Mouse (Mus musculus) lung, postnatal 14 days (tissue): ENCODE data around the gene Erbb3.
"Not testable (repeated sequence)": the region's sequence is repeated elsewhere in the genome, so short reads cannot be mapped to it uniquely, and the experiment has no call there.

Experiments used
- DNase-seq: peaks from one replicate; pipeline ENCODE4 v3.0.0; 2021

Gene Erbb3

DNA sequence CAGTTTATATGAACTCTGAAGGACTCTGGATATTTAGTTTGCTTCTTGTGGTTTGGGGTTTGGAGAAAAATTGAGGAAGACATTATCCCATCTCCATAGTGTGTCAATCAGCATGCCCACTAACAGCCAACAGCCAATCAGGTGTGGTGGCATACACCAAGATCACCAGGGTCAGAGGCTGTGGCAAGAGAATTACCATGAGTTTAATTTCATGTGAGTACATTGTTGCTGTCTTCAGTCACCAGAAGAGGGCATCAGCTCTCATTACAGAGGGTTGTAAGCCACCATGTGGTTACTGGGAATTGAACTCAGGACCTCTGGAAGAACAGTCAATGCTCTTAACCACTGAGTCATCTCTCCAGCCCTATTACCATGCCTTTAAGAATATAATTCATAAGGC is 33.2 kb downstream of the Erbb3 start:
- no peak for DNase-seq

DNA sequence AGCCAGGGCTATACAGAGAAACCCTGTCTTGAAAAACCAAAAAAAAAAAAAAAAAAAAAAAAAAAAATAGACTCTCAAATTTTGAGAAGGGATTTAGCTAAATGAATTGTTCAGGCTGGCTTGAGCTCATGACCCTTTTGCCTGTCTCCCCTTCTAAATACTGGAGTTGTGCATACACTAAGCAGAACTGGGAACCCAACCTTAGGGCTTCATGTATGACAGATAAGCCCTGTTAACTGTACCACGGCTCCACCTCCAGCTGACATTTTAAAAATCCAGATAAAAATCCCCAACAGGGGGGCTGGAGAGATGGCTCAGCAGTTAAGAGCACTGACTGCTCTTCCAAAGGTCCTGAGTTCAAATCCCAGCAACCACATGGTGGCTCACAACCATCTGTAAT is 33.9 kb downstream of the Erbb3 start:
- not testable (repeated sequence) for DNase-seq

DNA sequence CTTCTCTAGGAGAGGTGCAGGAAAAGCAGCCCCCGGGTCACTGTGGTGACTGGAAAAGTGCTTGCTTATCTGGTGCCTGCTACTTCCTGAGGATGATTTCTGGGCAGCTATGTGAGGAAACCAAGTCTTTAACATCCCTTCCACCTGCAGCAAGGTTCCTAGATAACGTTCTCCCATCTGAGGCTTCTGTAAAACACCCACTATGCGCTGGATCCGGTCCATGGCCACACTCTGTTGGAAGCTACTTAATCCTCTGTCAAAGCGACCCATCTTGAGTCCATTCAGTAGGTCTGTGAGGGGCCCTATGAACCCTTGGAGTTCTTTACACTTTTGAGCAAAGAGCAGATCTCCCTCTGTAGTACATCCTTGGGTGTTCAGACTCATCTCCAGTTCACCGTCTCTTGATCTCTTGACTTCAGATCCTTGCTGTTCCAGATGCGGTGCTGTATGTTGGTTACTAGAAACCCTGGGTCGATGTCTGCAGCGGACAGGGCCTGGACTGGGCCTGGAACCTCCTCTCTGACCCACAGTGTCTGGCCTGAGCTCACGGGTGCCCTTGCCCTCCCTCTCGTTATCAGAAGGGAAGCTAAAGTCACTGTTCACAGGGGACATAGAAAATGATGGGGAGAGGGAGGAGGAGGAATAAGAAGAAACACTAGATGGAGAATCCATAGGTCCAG is 39.2 kb downstream of the Erbb3 start:
- not testable (repeated sequence) for DNase-seq

DNA sequence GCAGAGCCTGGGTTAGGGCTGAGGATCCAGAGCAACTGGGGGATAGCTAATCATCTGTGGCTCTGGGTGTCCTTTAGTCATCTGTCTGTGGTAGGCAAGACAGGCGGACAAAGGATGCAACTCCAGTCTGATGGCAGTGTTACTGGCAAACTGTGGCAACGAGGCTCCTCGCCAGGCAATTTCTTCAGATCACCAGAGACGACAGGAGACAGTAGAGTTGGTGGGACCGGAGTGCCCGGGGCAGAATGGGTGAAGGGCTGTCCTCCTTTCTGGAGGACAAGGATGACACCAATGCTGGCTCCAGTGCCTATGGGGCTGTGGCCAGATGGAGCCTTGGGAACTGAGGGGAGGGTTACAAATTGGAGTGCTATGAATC is 39.8 kb downstream of the Erbb3 start:
- DNase-seq = not testable (repeated sequence)

DNA sequence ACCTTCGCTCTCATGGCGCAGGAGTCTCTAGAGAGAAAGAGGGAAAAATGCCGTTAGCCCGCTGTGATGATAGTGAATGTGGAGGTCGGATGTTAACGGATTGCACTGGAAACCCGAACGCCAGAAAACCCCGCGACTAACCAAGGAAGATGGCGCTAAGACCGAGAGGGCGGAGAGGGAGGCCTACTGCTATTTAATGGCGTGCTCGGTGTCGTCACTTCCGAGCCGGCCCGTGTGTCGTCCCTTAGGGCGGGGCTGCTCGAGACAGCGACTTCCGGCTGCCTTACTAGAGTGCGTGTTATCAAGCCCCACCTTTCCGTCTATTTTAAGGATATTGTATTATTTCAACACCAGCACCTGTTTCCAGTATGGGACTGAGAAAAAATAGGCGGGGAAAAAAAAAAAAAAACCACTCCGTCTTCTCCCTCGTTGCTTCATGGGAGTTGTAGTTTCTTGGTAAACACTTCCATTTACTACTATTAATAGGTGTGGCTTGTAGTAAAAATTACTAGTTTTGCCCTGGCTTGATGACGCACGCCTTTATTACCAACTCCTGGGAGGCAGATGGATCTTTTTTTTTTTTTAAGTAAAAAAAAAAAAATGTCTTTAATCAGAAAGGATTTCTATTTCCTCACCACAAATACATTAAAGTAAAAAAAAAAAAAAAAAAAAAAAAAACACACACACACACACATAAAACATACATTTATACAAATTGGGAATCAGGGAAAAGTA is 40.3 kb downstream of the Erbb3 start, which contains the start of gene Rpl41:
Gene Rpl41, minus strand, starts transcription at position 359 of the 735 bp plus-strand sequence.
- peak; percentile 91 for DNase-seq

DNA sequence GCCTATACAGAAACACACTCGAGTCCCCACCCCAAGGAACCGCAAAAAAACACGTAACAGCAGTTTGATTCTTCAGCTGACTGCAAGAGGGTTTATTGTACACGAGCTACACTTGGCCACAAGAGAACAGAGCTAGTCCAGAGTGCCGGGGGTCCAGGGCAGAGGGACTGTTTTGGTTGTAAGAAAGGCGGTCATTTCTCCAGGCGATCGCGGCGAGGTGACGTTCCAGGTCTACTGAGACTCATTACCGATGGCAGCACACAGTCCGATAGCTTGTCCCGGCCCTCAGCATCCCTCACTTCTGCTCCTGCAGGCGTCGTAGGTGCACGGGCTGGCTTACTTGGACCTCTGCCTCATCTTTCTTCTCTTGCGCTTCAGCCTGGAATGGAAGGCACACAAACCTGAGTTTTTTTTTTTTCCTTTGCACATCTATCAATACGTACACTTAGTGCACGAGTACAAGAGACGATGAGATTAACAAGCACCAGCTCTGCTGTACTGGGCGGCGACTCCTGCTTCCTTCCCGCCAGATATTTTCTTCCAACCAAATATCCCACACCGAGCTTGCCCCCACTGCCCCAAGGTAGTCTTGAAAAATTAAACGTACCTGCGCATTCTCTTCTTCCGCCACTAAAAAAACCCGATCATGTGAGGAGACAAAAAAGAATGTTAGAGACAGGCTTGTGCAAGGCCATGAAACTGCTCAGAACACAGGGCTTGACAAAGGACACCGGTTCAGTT is 41.2 kb downstream of the Erbb3 start:
- not testable (repeated sequence) for DNase-seq

DNA sequence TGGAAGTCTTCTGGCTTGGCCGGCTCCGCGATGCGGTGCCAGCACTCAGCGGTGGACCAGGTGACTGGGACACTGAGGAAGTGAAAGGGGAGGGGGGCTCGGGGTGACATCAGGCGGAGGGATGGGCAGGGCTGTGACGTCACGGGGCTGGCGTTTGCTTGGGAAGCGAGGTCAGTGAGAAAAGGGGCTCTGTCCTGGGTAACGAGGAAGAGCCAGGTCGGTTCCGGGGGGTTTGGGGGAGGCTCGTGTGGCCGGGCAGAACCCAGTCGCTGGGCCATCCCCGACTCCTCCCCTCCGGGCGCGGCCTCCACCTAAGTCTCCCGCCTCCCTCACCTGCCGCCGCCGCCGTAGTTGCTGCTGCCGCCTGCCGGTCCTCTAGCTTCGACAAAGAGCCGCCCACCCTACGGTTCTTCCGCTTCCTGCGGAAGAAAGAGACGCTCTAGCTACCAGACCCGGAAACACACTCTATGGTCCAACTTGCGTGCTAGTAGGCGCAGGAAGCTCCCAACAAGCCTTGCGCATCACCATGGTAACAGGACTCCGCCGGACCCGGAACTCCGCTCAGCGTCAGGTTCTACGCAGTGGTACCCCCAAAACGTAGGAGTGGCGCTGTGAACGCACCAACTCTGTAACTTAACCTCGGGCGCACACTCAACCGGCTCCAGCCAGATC is 42.0 kb downstream of the Erbb3 start, which contains the start of gene Zc3h10:
Gene Zc3h10, minus strand, starts transcription at position 414 of the 672 bp plus-strand sequence.
- DNase-seq = peak; percentile 92

DNA sequence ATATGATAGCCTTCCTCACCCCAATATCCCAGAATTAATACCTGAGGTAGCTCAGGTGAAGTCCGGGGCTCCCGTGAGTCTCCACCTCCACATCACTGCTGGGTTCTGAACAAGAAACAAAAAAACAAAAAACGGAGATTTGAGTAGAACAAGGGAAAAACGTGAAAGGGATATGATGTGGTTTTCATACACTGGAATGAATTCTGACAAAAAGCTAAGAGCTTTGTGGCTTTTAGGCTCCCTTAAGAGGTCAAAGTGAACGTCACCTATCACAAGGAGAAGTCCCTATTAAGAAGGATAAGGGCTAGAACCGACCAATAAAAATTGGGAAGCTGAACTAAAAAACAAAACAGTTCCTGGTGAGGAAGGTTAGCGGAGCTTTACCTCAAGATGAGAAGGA is 42.7 kb downstream of the Erbb3 start:
- no peak for DNase-seq

DNA sequence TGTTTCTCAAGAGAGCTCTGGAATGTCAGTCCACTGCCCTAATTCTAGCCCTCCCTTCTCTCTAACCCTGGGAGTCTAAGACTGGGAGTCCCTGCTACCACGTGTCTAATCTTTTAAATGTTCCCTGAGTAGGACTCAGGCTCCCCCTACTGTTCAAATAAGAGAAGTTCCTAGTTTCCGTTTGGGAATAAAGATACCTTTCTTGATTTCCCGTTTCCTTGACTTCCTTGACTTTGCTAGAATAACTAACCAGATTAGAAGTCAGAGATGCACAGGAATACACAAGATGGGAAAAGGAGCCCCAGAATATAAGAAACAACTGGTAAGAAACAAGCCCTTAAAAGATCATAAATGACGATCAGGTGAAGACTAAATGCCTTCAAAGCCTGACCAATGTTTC is 43.1 kb downstream of the Erbb3 start:
- DNase-seq = no peak

DNA sequence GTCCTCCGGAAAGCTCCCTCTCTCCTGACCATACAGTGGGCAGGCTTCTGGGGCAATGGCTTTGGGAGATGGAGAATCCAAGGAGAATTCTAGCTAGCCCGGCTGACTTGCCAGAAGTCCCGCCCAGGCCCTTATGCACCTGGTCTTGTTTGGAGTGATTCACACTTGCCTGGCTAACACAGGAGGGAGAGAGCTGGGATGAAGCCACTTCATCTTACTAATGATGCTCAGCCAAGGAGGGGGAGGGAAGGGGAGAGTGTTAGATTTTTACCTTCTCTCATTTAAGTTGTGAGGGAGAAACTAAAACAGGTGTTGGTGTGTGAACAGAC is 43.9 kb downstream of the Erbb3 start:
- no peak for DNase-seq

DNA sequence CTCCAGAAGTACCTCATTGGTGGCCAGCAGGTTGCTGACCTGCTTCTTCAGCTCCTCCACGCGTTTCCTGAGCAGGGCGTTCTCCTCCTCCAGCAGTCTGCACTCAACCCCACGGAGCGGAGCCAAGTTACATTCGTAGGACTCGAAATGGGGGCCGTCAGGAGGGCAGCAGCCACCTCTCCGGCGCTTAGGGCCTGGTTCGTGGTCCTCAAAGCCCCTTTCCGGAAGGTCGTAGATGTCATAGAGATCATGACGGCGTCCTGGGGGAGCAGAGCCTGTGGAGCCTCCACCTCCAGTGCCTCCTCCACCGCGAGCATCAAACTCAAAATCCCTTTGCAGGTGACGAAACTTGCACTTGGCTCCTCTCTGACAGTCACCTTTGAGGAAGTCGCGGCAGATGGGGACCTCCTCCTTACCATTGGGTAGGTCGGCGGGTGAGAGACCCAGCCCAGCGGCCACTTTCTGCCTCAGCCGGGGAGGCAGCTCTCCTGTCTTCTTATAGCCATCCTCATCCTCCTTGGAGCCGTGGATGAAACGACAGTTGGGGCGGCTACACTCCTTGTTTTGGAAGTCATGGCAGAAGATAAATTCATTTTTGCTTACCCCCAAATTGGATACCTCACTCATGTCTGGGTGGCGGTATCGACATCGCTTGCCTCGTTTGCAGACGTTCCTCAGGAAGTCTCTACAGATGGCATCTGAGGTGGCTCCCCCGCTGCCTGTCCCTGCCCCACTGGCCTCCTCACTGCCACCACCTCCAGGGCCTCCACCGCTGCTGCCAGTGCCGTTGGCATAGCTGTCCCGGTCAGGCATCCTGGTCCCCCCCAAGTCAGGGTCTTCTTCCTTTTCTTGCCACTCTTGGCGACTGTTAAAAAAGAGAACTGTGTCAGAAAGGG is 44.5 kb downstream of the Erbb3 start:
- DNase-seq = no peak

DNA sequence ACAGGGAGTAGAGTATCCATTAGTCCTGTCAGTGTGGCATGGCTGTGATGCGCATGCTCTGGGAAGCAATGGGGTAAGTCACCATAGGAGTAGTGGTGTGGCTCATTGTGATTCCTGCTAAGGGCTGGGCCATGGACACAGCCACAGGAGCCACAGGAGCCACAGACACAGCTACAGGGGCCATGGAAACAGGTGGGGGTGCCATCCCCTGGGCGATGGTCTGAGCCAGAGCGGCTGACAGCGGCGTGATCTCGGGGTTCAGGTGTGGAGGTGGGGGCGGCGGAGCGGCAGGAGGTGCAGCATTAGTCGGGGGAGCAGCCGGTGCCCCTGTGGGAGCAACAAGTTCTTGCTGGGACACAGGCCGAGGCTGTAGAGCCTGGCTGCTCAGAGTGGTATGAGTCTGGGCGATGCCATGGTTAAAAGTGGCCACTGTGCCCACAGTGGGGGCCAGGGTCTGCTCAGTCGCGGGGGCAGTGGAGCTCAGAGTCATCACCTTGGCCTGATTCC is 45.2 kb downstream of the Erbb3 start:
- DNase-seq = no peak

DNA sequence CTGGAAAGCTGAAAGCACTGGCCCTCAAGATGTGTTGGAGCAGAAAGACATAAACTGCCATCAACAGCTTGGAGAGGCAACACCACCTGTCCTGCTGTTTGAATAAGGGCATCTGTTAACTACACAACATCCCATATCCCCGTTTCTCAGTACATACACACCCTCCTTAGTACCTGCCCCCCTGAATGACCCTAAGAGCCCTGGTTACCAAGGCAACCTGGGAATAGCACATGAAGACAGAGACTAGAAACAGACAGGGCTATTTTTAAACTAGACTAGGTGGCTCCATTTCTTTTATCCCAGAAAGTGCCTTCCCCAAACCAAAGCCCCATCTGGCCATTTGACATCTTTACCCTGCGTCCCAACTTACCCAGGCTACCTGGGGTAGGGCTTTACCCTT is 46.4 kb downstream of the Erbb3 start:
- no peak for DNase-seq

DNA sequence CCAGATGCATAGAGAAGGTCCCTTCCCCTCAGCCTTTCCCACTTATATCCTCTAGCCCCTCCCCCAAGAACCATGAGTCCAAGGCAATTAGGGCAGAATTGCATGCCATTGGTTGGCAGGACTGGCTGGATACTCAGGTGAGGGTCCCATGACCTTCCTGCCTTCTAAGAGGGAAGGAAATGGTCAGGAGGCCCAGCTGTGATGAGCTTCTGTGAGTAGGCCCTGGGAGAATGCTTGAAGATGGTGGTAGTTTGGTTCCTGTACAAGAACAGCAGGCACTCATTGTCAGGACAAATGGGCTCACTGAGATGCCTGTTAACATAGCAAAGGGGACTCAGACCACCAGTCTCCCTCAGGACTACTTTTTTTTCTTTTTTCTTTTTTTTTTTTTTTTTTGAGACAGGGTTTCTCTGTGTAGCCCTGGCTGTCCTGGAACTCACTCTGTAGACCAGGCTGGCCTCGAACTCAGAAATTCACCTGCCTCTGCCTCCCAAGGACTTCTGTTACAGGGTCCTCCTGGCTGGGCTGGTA is 51.0 kb downstream of the Erbb3 start:
- no peak for DNase-seq

DNA sequence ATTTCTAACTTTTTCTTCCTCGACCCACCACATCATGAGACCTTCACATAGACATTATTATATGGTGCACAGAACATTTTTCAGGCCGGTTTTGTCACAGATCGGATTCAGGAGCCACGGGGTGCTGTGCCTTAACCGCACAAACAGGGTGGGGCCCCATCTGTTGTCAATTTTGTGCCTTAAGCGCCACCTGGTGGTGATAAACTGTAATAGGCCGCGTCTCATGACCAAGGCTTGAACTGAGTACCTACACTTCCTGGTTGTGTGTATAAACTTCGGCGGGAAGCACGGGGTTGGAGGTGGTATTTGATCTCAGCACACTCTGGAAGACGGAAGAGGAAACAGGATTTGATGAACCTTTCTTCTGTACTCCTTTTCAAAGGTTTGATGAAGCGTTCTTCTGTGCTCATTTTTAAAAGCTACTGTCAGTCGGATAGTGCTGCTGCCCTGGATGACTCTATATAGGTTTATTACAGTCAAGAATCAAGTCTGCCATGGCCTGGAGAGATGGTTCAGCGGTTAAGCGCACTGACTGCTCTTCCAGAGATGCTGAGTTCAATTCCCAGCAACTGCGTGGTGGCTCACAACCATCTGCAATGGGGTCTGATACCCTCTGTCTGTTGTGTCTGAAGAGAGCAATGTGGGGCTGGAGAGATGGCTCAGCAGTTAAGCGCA is 53.0 kb downstream of the Erbb3 start:
- DNase-seq = peak; percentile 92

DNA sequence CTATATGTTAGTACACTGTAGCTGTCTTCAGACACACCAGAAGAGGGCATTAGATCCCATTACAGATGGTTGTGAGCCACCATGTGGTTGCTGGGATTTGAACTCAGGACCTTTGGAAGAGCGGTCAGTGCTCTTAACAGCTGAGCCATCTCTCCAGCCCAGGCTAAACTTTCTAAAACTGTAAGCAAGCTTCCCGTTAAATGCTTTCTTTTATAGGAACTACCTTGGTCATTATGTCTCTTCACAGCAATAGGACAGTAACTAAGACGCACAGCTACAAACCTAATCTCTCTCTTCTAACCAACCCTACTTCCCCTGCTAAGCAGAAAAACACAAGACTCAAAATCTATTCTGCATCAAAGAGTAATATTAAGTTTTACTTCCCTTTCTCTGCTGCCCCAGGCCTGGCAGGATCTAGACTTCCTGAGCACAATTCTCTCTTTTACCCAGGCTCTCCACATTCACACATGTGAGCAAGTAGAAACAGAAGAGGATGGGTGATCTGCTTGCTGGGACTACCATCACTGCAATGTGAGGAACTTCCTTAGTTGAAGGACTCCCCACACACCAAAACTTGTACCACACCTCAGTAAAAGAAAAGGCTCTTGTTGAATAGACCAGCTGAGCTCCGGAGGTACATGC is 53.7 kb downstream of the Erbb3 start:
- DNase-seq = no peak

DNA sequence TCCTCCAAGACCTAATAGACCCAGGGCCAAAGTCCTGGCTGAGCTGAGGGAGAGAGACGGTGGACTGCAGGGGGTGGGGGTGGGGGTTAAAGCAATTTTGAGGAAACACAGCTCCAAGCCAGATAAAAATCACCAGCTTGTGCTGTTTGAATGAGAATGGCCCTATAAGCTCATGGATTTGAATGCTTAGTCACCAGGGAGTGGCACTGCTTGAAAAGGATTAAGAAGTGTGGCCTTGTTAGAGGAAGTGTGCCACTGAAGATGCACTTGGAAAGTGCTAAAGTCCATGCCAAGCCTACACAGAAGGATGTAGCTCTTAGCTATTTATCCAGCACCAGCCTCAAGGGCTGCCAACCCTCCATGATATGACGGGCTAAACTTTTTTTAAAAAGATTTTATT is 54.2 kb downstream of the Erbb3 start:
- no peak for DNase-seq

DNA sequence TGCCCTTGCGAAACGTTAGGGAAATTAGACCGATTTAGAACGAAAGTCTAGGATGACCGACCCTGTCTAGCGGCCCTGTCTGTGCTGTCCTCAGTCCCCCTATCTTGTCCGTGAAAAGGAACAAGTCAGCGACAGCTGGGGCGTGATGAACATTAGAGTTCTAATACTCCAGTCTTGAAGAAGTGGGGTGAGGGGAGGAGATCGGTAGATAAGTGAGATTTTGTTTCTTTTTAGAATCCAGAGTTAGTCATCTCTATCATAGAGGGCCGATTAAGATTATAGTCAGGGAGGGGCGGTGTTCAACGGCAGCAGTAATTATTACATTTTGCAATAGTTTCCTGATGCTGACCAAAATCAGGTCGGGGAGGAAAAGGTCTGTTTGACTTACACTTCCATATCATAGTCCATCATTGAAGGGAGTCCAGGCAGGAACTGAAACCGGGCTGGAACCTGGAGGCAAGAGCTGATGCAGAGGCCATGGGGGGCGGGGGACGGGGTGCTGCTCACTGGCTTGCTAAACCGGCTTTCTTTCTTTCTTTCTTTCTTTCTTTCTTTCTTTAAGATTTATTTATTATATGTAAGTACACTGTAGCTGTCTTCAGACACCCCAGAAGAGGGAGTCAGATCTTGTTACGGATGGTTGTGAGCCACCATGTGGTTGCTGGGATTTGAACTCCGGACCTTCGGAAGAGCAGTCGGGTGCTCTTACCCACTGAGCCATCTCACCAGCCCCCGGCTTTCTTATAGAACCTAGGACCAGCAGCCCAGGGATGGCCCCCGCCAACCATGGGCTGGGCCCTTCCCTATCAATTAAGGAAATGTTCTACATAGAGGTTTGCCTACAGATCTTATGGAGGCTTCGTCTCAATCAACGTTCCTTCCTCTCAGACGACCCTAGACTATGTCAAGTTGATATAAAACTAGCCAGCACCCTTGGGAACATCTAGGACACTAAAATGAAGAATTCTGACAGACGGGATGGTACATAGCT is 62.8 kb downstream of the Erbb3 start:
- no peak for DNase-seq

DNA sequence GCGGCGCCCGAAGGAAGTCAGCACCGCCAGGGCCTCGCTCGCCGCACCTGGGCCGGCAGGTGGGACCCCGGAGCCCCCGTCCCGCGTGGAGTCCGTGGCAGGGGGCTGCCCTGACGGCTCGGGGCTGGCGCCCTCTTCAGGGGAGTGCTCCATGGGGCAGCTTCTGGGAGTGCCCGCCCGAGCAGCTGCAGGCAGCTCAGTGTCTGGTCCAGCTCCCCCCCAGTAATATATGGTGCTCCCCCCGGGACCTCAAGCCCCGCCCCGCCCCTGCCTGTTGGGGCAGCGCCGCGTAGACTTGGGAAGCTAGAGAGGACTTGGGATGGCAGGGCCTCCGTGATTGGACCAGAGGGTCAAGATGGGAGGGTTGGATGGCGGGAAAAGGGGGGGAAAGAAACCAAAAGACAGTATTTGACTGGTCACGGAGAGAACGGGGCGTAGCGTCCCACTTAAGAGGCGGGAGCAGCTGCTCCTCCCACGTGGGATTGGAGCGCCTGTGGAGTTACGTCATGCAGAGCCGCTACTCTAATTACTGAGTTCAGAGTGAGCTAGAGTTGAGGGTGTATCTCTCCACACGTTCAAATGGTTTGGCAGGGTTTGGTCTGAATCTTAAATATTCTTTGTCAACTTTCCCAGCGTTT is 63.7 kb downstream of the Erbb3 start, which contains the start of gene Esyt1:
Gene Esyt1, minus strand, starts transcription at position 201 of the 638 bp plus-strand sequence.
- peak; percentile 93 for DNase-seq
